Mouse (Mus musculus): ENCODE results near the gene Rassf4. TPM values are rescaled to one million over a fixed set of nuclear protein-coding genes. Genes with fewer than 3 reads are reported as not detected.
"Not testable (repeated sequence)": the region's sequence is repeated elsewhere in the genome, so short reads cannot be mapped to it uniquely, and the experiment has no call there.

Rassf4 gene
- polyA plus RNA-seq, 1 experiment from 2014 or later: 30.8 TPM

DNA sequence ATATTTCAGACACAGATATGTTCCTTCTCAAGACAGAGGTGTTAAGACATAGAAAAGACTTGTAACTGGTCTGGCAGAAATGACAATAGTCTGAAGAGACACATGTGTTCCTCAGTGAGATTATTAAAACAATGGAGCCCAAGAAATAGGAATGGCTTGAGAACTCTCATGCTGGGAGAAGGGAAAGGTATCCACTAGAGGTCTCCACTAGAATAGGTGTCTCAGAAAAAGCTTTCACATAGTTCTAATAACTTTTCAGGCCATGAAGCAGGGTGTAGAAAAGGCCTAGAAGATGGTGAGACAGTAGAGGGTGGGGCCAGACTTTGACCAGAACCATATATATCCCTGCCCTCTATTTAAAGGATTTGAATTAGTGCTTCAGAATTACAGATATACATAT lies 55.7 kb downstream of the Rassf4 start:
- Histone ChIP-seq H3K4me3 (ENCODE audit: low read length) (no peak overlapping the region), H3K27me3 (replicated peaks; ENCODE audit: control insufficient read depth, insufficient read depth, low read length) (no peaks in the 10 kb centered on the region), H3K27ac (ENCODE audit: low read depth, low read length) (no peak overlapping the region), H3K9ac (ENCODE audit: low read depth, low read length) (no peak overlapping the region), H3K36me3 (ENCODE audit: control insufficient read depth, insufficient read depth, low read length) (no peaks in the 10 kb centered on the region), H3K4me2 (ENCODE audit: low read length) (no peak overlapping the region), H3K9me3 (ENCODE audit: control insufficient read depth, low read length) (no peaks in the 10 kb centered on the region), H3K4me1 (ENCODE audit: control insufficient read depth, insufficient read depth, low read depth, low read length) (no peaks in the 10 kb centered on the region)
- no peak for ATAC-seq

DNA sequence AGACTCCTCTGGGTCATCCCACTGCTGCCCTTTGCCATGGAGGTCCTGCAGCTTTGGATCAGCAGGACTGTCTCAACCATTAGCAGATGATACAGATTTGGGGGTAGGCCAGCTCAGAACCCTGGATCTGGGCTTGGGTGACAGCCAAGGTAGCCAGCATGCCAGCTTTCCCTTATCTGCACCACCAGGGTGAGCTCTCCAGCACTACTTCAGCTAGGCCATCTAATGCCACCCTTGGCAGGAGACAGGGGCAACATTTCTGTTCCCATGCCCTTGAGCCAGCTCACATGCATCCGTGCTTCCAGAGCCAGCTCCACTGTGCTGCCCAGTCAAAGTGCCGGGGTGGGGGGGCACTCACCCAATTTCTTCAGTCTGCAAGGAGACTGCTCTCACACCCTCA lies 58.0 kb downstream of the Rassf4 start:
- H3K27ac ChIP-seq (ENCODE audit: low read depth, low read length): no peak overlapping the region
- no peak overlapping the region for H3K4me3 ChIP-seq (ENCODE audit: low read length)
- no peak for ATAC-seq
- no peaks in the 10 kb centered on the region for H3K27me3 ChIP-seq (replicated peaks; ENCODE audit: control insufficient read depth, insufficient read depth, low read length)
- H3K36me3 ChIP-seq (ENCODE audit: control insufficient read depth, insufficient read depth, low read length): no peaks in the 10 kb centered on the region
- no peaks in the 10 kb centered on the region for H3K9me3 ChIP-seq (ENCODE audit: control insufficient read depth, low read length)
- H3K4me2 ChIP-seq (ENCODE audit: low read length): no peak overlapping the region
- H3K9ac ChIP-seq (ENCODE audit: low read depth, low read length): no peak overlapping the region
- no peaks in the 10 kb centered on the region for H3K4me1 ChIP-seq (ENCODE audit: control insufficient read depth, insufficient read depth, low read depth, low read length)
- WGBS: 85% methylated on average over 2 of the region's 2 CpGs

DNA sequence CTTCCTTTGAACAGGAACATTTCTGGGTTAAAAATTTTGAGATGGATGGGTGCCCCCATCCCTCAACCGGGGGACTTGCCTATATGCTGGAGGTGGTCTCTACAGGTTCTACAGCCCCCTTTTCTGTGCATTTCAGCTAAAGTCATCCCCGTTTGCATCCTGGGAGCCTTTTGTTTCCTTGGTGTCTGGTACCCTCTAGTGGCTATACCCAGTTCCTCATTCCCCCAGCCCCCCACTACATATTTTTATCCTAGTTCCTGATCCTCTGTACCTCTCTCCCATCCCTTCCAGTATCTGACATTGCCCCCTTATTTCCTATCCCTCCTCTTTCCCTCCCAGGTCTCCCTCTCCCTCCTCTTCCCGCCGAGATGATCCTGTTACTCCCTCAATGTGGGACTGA lies 66.5 kb downstream of the Rassf4 start:
- Histone ChIP-seq H3K4me2 (ENCODE audit: low read length) (no peak overlapping the region), H3K27me3 (replicated peaks; ENCODE audit: control insufficient read depth, insufficient read depth, low read length) (no peaks in the 10 kb centered on the region), H3K9me3 (ENCODE audit: control insufficient read depth, low read length) (no peaks in the 10 kb centered on the region), H3K36me3 (ENCODE audit: control insufficient read depth, insufficient read depth, low read length) (no peaks in the 10 kb centered on the region), H3K4me3 (ENCODE audit: low read length) (no peak overlapping the region), H3K27ac (ENCODE audit: low read depth, low read length) (no peak overlapping the region), H3K4me1 (ENCODE audit: control insufficient read depth, insufficient read depth, low read depth, low read length) (no peaks in the 10 kb centered on the region), H3K9ac (ENCODE audit: low read depth, low read length) (no peak overlapping the region)
- 43% methylated on average over 4 of the region's 4 CpGs for WGBS
- no peak for ATAC-seq

DNA sequence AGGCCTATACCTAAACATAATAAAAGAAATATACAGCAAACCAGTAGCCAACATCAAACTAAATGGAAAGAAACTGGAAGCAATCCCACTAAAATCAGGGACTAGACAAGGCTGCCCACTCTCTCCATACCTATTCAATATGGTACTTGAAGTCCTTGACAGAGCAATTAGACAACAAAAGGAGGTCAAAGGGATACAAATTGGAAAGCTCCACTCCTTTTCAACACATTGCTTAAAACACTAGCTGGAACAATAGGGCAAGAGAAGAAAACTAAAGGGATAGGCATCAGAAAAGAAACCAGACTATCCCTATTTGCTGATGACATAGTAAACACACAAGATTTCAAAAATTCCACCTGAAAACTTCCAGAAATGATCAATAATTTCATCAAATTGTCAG lies 72.8 kb downstream of the Rassf4 start:
- not testable (repeated sequence) for H3K27me3 ChIP-seq (replicated peaks; ENCODE audit: control insufficient read depth, insufficient read depth, low read length); H3K27ac ChIP-seq (ENCODE audit: low read depth, low read length); H3K4me3 ChIP-seq (ENCODE audit: low read length); ATAC-seq; H3K4me2 ChIP-seq (ENCODE audit: low read length); H3K36me3 ChIP-seq (ENCODE audit: control insufficient read depth, insufficient read depth, low read length); H3K9me3 ChIP-seq (ENCODE audit: control insufficient read depth, low read length); H3K9ac ChIP-seq (ENCODE audit: low read depth, low read length); H3K4me1 ChIP-seq (ENCODE audit: control insufficient read depth, insufficient read depth, low read depth, low read length)

DNA sequence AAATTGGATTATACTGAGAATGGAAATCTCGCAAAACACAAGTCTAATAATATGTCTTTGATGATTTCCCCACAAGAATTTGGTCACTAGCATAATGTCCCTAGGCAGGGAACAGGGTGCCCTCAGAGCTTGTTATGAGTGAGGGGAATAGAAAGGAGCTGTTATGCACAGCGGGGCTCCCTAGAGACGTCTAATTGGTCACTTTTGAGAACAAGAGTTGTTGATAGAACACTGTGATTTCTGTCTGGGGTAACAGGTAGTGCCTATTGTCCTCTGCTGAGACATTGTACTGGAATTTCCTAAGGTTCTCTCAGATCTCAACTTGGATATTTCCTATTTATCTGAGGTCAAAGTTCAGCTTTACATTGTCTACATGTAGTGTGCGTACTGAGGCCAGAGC lies 89.7 kb downstream of the Rassf4 start, which contains the start of gene Olfr215:
TSS of gene Olfr215 (minus strand) at position 101 of the 400 bp plus-strand sequence.
- H3K4me1 ChIP-seq (ENCODE audit: control insufficient read depth, insufficient read depth, low read depth, low read length): no peaks in the 10 kb centered on the region
- ATAC-seq: no peak
- no peaks in the 10 kb centered on the region for H3K27me3 ChIP-seq (replicated peaks; ENCODE audit: control insufficient read depth, insufficient read depth, low read length)
- no peak within 1 kb of the TSS for H3K4me3 ChIP-seq (ENCODE audit: low read length)
- H3K9ac ChIP-seq (ENCODE audit: low read depth, low read length): no peak within 1 kb of the TSS
- H3K36me3 ChIP-seq (ENCODE audit: control insufficient read depth, insufficient read depth, low read length): no peaks in the 10 kb centered on the region
- no peak within 1 kb of the TSS for H3K4me2 ChIP-seq (ENCODE audit: low read length)
- WGBS: 64% methylated on average over 4 of the region's 4 CpGs
- H3K27ac ChIP-seq (ENCODE audit: low read depth, low read length): no peak within 1 kb of the TSS
- no peaks in the 10 kb centered on the region for H3K9me3 ChIP-seq (ENCODE audit: control insufficient read depth, low read length)

Small RNA genes within 50 kb of the gene (microRNA-seq; reads per million reads assigned to microRNA genes)
- 1.5 reads per million for gene Mir7043

Other genes with a start within 250 kb of the Rassf4 start
- gene Alox5, start 212.8 kb downstream of the Rassf4 start, polyA plus RNA-seq (2015; fragmentation: Nextera tagmentation; extraction: Ambion mirVana): 0.65 and 0.94 TPM in 2 replicates
- gene Olfr211, start 184.9 kb downstream of the Rassf4 start, polyA plus RNA-seq (2015; fragmentation: Nextera tagmentation; extraction: Ambion mirVana): not detected in 2 replicates
- gene Olfr212, start 167.4 kb downstream of the Rassf4 start, polyA plus RNA-seq (2015; fragmentation: Nextera tagmentation; extraction: Ambion mirVana): not detected in 2 replicates
- gene Olfr213, start 135.5 kb downstream of the Rassf4 start, polyA plus RNA-seq (2015; fragmentation: Nextera tagmentation; extraction: Ambion mirVana): not detected in 2 replicates
- 0.22 and 0.96 TPM in 2 replicates for gene Gm5580, start 122.8 kb downstream of the Rassf4 start, polyA plus RNA-seq (2015; fragmentation: Nextera tagmentation; extraction: Ambion mirVana)
- gene Olfr214, start 119.7 kb downstream of the Rassf4 start, polyA plus RNA-seq (2015; fragmentation: Nextera tagmentation; extraction: Ambion mirVana): not detected in 2 replicates
- gene Olfr215, start 89.8 kb downstream of the Rassf4 start, polyA plus RNA-seq (2015; fragmentation: Nextera tagmentation; extraction: Ambion mirVana): not detected in 2 replicates
- gene Zfp422, start 45.0 kb downstream of the Rassf4 start, polyA plus RNA-seq (2015; fragmentation: Nextera tagmentation; extraction: Ambion mirVana): 120 and 126 TPM in 2 replicates
- 11.4 and 17.6 TPM in 2 replicates for gene Depp1, start 23.3 kb downstream of the Rassf4 start, polyA plus RNA-seq (2015; fragmentation: Nextera tagmentation; extraction: Ambion mirVana)
- gene Tmem72, start 43.0 kb upstream of the Rassf4 start, polyA plus RNA-seq (2015; fragmentation: Nextera tagmentation; extraction: Ambion mirVana): 2.5 and 5.4 TPM in 2 replicates